Mouse (Mus musculus) cerebellum, adult 9-11 months (tissue): ENCODE results near the gene Vav3.

ENCODE experiments used
- DNase-seq: peaks from one replicate; pipeline ENCODE4 v3.0.0; 2022

Gene Vav3

DNA sequence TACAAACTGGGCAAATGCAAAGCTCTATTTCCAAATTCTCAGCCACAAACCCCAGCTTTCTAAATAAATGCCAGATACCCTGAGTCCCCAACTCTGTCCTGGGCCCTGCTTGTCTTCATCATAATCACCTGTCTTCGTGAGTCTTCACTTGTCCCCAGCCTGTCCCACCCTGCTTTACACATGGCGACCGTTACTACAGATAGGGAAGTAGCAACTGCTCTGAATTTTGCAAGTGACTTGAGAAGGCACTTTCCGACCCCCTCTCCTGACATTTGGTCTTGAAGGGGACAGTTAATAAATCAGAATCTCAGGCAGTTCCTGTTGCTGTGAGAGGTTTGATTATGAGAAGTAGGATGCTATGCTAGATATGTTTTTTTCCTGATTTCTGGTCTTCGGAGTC, 13.4 kb downstream of the Vav3 start:
- no peak for DNase-seq

DNA sequence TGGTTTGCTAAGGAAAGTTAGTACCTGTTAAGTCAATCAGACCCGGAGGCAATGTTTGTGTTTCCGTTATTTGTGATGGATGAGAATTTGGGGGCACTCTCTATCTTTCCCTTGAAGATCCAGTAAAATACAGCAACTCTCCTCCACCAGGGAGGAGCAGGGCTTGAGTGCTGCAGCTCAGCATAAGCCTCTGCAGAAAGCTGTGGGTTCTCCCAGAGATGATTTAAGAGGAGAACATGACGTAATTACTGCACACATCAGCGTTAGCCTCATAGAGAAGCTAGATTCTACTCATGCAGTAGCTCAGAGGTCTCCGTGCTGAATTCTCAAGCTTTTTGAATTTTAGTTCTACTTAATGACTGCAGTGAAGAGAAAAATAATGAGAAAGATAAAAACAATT, 14.7 kb downstream of the Vav3 start:
- no peak for DNase-seq

DNA sequence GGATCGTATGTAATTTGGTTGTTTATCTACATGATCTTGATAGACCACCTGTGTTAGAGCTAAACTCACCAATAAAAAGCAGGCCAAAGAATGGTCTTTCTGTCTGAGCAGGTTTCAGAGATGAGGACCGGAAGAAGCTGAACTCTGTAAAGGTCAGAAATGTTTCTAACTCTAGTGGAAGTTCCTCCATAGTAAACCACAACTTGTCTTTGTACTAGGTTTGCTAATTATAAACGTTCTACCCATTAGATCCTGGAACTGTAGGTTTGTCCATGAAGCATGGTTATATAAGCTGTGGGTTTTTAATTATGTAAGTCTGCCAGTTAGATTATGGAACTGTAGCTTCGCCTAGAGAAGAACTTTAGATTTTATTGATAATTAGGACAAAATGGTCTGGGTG, 20.3 kb downstream of the Vav3 start:
- DNase-seq, result no peak

DNA sequence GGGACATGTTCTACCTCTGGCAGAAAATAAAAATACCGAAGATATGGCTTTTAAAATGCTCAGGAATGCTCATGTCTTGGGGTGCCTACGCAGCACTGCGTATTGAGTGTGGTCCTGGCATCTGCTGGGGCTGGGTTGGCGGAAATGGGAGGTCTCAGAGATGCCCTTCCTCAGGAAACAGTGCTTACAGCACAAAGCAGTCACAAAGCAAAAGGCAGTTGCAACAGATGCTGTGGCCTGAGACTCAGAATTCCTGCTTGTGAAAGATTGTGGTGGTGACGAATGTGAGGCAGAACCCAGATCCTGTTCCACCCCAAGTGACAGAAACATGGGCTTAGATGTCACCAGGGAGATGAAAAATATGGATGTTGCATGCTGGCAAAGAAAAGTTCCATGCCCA, 21.4 kb downstream of the Vav3 start:
- no peak for DNase-seq

DNA sequence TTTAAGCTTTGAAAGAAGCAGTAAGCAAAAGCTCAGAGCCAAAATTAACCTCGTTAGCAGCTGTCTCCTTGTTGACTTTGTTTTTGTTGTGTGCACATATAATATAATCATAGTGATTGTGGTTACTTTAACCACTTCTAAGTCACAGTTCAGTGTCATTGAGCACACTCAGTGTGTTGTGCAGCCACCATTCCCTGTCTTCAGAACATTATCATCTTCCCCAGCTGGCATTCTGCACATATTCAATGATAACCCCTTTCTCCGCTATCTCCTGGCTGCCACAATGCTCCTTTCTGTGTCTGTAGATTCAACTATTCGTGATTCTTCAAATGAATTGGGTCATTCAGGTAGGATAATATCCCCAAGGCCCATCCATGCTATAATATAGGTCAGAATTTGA, 21.9 kb downstream of the Vav3 start:
- DNase-seq, result no peak

DNA sequence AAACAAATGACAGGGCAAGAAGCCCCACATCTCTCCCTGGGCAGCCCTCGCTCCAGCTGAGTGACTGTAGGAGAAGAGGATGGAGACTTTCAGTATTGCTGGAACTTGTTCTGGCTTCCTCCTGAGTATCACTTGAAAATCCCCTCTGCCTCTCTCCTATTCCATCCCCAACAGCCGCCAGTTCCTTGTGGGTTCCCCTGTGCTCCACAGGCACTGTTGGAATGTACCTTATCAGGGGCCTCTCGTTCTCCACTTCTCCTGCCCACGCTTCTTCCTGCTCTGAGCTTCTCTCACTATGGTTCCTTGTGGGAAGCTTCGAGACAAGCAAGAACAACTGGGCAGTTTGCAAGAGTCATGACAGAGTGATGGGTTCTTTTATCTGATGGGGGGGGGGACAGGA, 23.1 kb downstream of the Vav3 start:
- DNase-seq, result no peak

DNA sequence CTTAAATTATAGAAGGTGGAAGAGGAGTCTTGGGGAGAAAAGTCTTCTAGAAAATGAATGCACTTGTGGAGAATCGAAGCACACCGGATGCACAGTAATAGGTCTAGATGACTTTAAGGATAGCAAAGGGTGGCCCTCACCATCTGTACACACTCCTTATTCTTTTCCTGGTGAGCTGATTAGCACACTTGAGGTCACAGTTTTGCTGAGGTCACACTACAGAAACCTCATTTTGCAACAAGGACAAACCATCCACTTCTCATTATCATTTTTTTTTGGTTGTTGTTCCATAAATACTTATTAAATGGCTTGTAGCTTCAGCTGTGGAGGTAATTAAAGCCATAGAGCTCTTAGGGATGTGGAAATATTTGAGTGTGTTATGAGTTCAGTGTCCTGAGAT, 25.4 kb downstream of the Vav3 start:
- DNase-seq, result no peak

DNA sequence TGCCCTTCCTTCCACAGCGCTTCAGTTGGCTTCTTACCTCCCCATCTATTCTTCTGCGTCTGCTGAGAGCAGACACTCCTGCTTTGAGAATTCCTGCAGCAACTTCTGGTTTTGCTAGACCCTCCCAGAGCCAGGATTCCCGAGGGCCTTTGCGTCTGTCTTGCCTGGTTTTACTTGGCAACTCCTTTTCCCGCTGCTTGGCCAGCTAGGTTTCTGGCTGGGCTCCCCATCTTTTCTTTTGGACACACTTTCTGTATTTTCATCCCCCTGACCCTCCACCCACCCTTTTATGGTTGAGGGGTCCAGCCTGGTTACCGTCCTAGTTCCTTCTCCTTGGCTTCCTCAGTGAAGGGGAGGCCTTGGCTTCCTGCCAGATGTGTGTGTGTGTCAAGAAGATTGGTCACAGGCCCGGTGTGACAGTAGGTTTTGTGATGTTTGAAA, 26.0 kb downstream of the Vav3 start:
- peak; percentile 17 for DNase-seq

DNA sequence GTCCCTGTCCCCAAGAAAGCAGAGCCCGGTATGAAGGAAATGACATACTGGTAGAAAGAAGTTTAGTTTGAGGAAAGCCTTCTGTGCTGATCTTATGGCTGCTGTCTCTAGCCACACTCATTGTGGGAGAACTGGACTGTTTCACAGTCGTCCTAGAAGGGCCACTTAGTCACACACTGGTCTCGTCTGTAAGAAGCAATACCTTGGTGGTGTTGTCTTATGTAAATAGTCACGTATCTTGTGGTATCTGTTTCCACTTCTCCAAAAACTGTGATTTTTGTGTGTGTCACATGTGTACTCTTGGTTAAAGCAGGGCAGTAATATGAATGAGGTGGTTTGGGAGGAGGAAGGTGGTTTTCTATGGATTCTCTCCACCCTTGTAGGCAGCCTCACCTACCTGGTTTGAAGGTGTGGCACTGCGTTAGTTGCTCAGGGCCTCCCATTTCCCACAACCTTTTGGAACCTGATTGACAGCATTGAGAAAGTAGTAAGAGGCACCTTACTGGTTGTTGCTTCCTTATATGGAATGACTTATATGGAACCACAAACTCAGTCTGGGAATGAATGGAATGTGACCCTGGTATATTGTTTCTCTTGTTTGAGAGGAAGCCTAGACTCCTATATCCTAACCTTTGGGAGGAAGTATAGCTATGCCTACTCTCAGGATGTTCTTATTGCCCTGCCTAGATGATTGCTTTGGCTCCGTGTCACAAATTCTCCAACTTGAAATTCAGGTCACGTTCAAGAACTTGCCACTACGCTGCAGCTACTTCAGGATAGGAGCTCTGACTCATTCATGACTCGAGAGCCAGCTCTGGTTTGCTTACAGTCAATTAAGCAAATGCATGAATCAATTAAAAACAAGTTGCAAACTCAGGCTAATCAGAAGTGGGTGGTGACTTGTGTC, 28.2 kb downstream of the Vav3 start:
- no peak for DNase-seq

DNA sequence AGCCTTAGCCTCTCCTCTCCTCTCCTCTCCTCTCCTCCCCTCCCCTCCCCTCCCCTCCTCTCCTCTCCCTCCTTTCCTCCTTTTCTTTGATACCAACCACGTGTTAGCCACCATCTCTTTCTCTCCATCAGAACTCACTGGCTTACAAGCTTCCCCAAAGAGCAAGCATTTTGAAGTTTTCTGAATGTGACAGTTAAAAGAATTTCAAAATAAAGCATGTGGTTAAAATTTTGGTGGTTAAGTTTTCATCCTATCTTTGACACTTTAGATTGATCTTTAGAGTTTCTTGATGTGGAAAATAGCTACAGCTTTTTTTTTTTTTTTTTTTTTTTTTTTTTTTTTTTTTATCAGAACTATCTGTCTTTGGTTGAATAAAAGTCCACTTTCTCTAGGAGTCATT, 31.1 kb downstream of the Vav3 start:
- no peak for DNase-seq

DNA sequence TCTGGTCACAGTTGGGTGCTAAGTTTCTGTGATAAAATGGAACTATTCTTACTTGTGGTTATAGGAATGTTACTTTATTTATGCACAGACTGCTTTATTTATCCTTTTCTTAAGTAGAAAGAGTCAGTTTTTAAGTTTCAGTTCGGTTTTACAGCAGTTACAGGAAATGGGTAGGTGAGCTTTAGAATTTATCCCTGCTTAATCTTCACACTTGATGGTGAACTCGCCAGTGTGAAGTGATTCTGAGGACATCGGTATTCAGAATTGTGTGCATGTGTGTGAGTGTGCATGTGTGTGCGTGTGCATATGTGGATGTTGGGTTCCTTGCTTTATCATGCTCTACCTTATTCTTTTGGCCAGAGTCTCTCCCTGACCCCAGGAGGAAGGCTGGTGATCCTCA, 32.2 kb downstream of the Vav3 start:
- no peak for DNase-seq

DNA sequence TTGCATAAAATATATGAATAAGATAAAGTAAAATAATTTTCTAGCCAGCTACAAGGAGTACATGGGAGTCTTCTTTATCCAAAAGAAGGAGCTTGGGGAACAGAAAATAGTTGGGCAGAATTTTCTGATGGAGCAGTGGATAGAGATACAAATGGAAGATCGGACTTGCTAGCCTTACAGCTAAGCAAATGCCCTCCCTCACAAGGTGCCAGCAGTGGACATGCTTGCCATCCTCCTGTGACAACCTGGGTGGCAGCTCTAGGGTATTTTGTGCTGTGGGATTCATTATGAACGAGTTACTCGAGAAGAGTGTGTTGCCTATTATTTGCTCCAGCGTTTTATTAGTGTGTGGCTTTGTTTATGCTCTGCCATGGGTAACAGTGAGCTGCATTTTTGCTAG, 37.8 kb downstream of the Vav3 start:
- no peak for DNase-seq

DNA sequence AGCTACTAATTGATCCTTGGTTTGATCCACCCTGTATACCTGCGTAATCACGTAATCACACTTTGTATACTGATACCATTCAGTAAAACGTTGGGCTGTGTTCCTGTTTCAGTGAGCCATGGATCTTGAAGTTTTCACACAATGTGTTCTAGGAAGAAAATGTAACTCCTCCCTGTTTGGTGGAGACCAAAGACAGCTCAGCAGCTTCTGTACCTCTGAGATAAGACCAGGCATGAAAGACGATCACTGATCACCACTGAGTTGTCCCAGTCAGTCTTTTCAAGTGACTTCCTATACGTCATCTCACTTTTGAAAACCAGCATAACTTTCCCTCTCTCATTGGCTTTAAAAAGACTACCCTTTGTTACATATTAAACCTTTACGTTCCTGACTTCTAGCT, 38.2 kb downstream of the Vav3 start:
- no peak for DNase-seq

DNA sequence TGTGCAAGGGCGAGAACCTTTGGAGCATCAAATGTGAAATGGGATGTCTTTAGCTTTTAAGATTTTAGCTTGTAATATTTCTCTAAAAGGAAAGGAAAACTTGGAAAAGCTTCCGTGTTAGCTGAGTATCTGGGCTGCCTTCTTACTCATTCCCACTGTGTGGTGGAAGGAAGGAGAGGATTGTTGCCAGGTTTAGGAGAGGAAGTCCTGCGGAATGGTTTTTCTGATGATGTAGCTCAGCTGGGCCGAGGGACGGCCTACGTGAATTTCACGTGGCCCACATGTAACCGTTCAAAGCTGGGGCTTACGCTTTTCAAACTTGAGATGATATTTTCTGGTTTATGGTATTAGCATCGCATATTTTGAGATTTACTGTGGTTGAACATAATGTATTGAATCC, 48.3 kb downstream of the Vav3 start:
- DNase-seq, result no peak

DNA sequence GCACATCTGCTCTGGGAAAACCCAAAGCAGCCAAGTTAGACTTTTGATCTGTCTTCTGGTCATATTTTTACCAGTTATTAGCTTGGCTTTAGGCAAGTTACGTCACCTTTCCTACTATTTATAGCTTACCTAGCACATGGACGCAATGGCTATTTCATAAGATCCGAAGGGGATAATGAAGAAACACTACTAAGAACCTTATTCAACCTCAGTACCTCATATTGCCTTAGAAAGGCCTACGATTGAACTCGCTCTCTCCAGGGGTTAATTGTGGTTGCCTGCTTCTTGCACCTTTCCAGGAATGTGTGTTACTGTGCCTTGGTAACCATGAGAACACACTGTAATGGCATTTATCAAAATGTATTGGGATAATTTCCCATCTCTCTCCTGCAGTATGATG, 61.1 kb downstream of the Vav3 start:
- DNase-seq, result no peak

DNA sequence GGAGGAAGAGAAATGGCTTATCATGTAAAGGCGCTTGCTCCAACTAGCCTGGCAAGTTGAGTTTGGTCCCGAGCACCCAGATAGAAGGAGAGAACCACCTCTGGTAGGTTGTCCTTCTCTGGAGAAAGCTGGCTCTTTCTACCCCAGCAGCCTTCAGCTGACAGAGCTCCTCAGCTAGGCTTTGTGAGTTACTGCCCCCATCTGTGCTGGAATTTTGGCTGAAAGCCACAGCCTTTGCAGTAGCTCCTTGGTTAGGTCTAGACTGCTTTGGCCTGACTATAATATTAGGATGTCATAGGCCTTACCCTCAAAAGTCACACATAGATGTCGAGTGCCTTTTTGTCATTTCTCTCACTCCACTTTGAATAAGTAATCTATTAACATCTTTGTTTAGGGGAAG, 70.8 kb downstream of the Vav3 start:
- no peak for DNase-seq

DNA sequence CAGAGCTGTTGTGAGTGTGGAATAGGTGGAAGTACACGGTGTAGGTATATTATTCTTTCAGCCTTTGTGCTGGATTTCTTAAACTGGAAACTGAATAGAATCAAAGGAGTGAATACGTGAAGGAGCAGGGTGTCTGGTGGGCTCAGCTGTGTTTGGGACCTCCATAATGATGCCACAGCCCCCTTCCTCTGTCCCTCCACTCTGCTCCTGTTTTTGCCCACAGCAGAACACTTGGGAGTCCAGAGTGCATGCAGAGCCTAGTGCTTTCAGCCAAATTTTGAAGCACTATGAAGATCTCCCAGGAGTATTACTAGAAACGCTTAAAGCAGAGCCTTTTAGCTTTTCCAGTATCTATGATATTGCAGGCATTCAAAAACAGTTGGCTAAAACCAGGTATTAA, 80.0 kb downstream of the Vav3 start:
- DNase-seq, result no peak

DNA sequence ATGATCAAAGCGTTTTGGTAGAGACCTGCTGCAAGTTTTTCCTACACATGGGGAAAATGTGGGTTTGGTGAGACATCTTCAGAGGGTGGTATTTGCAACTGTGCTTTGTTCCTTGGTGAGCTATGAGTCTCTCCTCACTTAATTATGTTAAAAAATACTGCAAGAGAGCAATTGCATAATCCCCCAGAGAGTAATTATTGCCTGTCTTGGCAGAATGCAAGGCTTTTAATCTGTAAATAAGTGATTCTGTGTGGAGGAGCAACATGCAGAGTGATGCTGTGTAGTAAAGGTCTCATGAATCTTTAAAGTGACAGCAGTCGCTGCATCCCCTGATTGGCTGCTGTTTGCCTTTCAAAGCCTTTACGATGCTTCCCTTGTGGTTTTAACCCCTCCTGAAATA, 80.6 kb downstream of the Vav3 start:
- no peak for DNase-seq

DNA sequence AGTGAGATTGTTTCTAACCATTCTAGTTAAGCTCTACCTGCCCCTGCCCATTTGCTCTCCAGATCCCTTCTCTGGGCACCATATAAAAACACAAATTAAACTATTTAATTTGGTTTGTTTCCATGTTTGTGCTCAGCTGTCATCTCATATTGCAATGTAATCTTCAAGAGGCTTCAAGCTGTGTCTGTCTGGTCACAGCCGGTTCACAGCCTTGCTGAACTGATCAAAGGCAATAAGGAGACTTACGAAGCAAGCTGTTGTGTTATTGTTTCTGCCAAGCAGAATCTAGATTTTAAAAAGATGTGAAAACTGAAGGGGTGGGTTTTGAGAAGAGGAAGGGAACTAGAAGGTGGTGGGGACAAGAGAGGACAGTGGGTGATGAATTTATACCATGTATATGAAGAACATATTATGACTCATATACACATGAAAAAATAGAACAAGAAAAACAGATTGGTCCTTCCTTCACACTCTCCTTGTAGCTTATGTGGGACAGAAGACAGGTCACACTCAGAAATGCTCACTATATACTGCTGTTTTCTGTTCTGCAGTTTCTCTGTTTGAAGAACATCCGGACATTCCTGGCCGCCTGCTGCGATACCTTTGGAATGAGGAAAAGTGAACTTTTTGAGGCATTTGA, 83.1 kb downstream of the Vav3 start:
- DNase-seq, result no peak

DNA sequence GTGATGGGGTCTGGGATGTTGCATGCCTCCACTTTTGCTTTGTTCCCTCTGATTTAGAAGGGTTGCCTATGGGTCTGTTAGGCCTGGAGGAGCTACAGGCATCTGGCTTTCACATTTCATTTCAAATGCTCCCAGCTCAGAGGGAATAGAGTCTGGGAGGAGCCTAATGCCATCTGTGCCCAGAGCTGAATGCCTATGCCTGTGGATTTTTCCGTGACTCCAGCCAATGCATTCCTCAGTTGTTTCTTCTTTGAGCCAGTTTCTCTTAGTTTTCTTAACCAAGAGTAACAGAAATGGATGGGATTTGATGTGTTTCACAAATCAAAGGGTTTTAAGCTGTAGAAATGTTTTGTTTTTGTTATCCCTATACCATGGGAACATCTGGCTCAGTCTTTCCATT, 90.8 kb downstream of the Vav3 start:
- no peak for DNase-seq

DNA sequence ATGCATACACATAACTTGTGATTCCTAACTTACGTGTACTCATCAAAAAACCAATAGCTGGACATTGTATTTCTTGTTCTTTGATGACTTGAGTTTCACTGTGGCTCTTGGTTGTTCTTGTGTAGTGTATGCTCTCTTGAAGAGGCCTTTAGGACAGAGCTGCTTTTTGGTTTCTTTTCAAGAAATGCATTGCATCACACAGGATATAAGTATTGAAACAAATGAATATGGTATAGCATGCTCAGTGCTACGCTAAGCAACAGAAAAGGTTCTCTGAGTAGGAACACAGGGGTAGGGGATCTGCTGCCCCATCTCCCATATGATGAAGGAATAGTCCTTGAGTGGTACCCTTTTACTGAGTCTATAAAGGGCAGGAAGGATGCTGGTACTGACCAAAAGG, 98.1 kb downstream of the Vav3 start:
- DNase-seq, result no peak

DNA sequence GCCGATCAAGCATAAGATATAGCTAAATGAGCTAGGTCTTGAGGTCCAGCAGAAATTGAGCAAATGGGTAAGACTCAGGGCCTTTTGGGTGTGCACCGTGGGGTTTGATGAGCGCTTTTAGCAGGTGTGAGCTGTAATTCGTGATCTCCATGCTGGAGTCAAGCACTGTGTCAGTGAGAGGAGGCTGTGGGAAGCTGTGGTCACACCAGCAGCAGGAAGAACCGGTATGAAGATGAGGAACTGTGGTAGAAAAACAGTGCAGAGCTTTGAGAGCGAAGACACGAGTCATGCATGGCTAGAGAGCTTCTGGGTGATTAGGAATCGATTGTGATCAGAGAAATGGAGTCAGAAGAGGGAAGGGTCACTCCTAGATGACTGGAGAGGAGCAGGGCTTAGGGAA, 98.8 kb downstream of the Vav3 start:
- DNase-seq, result no peak

DNA sequence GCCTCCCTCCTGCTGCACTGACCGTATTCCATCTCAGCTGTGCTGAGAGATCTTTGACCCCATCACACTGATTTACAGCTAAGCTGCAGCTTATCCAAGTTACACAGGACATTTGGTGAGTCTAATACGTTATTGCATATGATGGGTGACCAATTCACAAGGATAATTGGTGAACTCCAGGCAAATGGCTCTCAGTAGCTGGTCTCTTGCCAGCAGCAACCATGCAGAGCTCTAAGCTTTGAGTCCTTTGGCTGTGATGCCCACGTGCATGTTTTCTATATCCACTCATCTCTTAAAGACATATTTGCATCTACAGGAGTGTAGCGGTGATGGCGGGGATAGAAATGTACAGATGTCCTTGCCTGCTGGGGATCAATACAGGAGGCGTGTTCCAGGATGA, 99.5 kb downstream of the Vav3 start:
- DNase-seq, result no peak

DNA sequence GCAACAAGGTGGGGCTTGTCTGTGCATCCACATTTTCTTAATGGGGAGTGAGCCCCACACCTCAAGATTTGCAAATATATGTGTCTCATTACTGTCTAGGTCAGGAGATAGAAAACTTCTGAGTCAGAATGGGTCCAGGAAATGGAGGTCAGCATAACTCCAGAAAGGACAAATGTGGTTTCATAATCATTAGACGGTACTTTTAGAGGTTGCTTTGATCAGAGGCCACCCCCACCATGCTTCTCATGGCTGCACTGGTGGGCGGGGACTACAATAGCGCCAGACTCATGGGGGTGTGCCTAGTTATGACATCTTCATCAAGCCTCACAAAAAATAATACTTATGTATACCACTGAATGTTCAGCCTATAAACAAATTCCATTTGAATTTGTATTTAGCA, 103.6 kb downstream of the Vav3 start:
- no peak for DNase-seq

DNA sequence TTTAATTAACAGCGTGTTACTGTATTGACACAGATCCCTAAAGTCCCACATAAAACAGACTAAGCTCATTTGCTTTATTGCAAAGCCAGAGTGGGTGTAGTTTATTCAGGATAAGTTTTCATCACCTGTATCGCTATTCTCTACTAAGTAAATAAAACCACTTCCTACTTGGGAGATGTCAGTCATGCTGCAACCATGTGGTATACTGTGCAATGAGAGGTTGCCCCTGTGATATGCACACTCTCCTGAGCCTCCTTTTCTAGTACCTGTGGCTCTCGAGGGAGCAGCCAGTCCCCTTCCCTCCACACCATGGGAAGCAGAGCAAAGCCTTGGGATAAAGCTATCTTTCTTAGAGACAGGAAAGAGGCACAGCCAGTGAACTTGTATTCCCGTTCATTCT, 106.5 kb downstream of the Vav3 start:
- DNase-seq, result no peak
